Mouse (Mus musculus) cerebral cortex, adult 2 months (tissue): ENCODE results near the gene Ino80b.

Experiments used
- WGBS: fragments of 180-500 bp; shearing (Covaris S2); methylation state at CpG from one replicate; pipeline ENCODE4 v1.1.7; 2018; 5-methylcytosine and 5-hydroxymethylcytosine counted together

Gene Ino80b

GRCm38 (mm10) chr6:83125331-83125730 lies at the start of gene Ino80b:
TSS of gene Ino80b (minus strand) at chr6:83125431.
- 13% methylated on average over 5 of the region's 5 CpGs for WGBS

- WGBS = 40% methylated on average over 9 of the region's 9 CpGs
These were observed 47.1 kb upstream of the Ino80b start for GRCm38 (mm10) chr6:83172240-83172920.

- 24% methylated on average over 5 of the region's 5 CpGs for WGBS
These were observed 45.8 kb upstream of the Ino80b start for GRCm38 (mm10) chr6:83171063-83171462.

- WGBS = 49% methylated on average over 5 of the region's 5 CpGs
These were observed 44.6 kb upstream of the Ino80b start for GRCm38 (mm10) chr6:83169872-83170271.

GRCm38 (mm10) chr6:83166243-83166630 lies 41.0 kb upstream of the Ino80b start:
- WGBS = 0% methylated on average over 12 of the region's 12 CpGs

- WGBS = under 1% methylated on average over 58 of the region's 58 CpGs
These were observed 40.5 kb upstream of the Ino80b start, which contains the start of gene Dctn1 for GRCm38 (mm10) chr6:83165607-83166242. TSS of gene Dctn1 (plus strand) at chr6:83165920.

- whole genome bisulfite sequencing = 2% methylated on average over 6 of the region's 6 CpGs
These were observed 39.9 kb upstream of the Ino80b start for GRCm38 (mm10) chr6:83165026-83165606.

GRCm38 (mm10) chr6:83162701-83163100 lies 37.5 kb upstream of the Ino80b start:
- WGBS = 5% methylated on average over 8 of the region's 8 CpGs

- 27% methylated on average over 49 of the region's 49 CpGs for WGBS
These were observed 36.9 kb upstream of the Ino80b start for GRCm38 (mm10) chr6:83161921-83162641.

GRCm38 (mm10) chr6:83161442-83161841 lies 36.2 kb upstream of the Ino80b start:
- 54% methylated on average over 19 of the region's 19 CpGs for WGBS

GRCm38 (mm10) chr6:83159456-83159855 lies 34.2 kb upstream of the Ino80b start:
- WGBS = 19% methylated on average over 3 of the region's 3 CpGs

GRCm38 (mm10) chr6:83156259-83156684 lies 31.0 kb upstream of the Ino80b start, which contains the start of the genes Wdr54 and 1700003E16Rik:
TSS of gene Wdr54 (minus strand) at chr6:83156397.
TSS of gene 1700003E16Rik (plus strand) at chr6:83156404.
- WGBS = 1% methylated on average over 32 of the region's 32 CpGs

- 10% methylated on average over 23 of the region's 23 CpGs for WGBS
These were observed 30.5 kb upstream of the Ino80b start for GRCm38 (mm10) chr6:83155552-83156238.

GRCm38 (mm10) chr6:83153485-83153884 lies 28.3 kb upstream of the Ino80b start:
- WGBS = 74% methylated on average over 5 of the region's 5 CpGs

- 90% methylated on average over 12 of the region's 12 CpGs for WGBS
These were observed 27.8 kb upstream of the Ino80b start for GRCm38 (mm10) chr6:83153038-83153437.

GRCm38 (mm10) chr6:83151721-83152120 lies 26.5 kb upstream of the Ino80b start:
- WGBS = 52% methylated on average over 8 of the region's 8 CpGs

- 74% methylated on average over 7 of the region's 7 CpGs for WGBS
These were observed 22.0 kb upstream of the Ino80b start for GRCm38 (mm10) chr6:83147280-83147679.

GRCm38 (mm10) chr6:83145805-83146204 lies 20.6 kb upstream of the Ino80b start:
- 48% methylated on average over 9 of the region's 9 CpGs for WGBS

- WGBS = 26% methylated on average over 2 of the region's 2 CpGs
These were observed 20.0 kb upstream of the Ino80b start for GRCm38 (mm10) chr6:83145209-83145608.

- 41% methylated on average over 11 of the region's 11 CpGs for WGBS
These were observed 17.7 kb upstream of the Ino80b start for GRCm38 (mm10) chr6:83142886-83143285.

GRCm38 (mm10) chr6:83142211-83142731 lies 17.0 kb upstream of the Ino80b start:
- 4% methylated on average over 41 of the region's 41 CpGs for WGBS
